Mouse (Mus musculus) kidney, embryonic 16.5 days (tissue): ENCODE data around the gene Vmn2r77. TPM values are rescaled to one million over a fixed set of nuclear protein-coding genes. Genes with fewer than 3 reads are reported as not detected.
"Not testable (repeated sequence)": the region's sequence is repeated elsewhere in the genome, so short reads cannot be mapped to it uniquely, and the experiment has no call there.

Experiments used
- ATAC-seq: fragments of 200-750 bp; cut with Nextera tagmentation; 2 replicates; pipeline ENCODE4 v1.8.0; 2017; ENCODE audit warnings: moderate TSS enrichment; ENCODE audit not compliant: low FRiP score, low TSS enrichment
- H3K27ac ChIP-seq: fragments of 300-500 bp; sonication (generic); 2 replicates; pipeline ENCODE4 v1.5.1; 2014; ENCODE audit warnings: low read length
- H3K27me3 ChIP-seq: fragments of 300-500 bp; sonication (generic); 2 replicates; pipeline ENCODE4 v1.6.1; 2014; ENCODE audit warnings: low read length, control low read depth, mixed read lengths; ENCODE audit not compliant: insufficient read depth
- H3K36me3 ChIP-seq: fragments of 300-500 bp; sonication (generic); 2 replicates; pipeline ENCODE4 v1.6.1; 2014; ENCODE audit warnings: low read length, control low read depth, mixed read lengths; ENCODE audit not compliant: insufficient read depth
- H3K4me1 ChIP-seq: fragments of 300-500 bp; sonication (generic); 2 replicates; pipeline ENCODE4 v1.6.1; 2014; ENCODE audit warnings: low read length, control low read depth, mixed read lengths; ENCODE audit not compliant: insufficient read depth
- H3K4me2 ChIP-seq: fragments of 300-500 bp; sonication (generic); replicated peaks from 2 replicates; pipeline ENCODE4 v1.6.1; 2014; ENCODE audit warnings: low read depth, low read length
- H3K4me3 ChIP-seq: fragments of 300-500 bp; sonication (generic); 2 replicates; pipeline ENCODE4 v1.5.1; 2014; ENCODE audit warnings: mild to moderate bottlenecking, low read length
- H3K9ac ChIP-seq: fragments of 300-500 bp; sonication (generic); replicated peaks from 2 replicates; pipeline ENCODE4 v1.6.1; 2014; ENCODE audit warnings: low read length
- H3K9me3 ChIP-seq: fragments of 300-500 bp; sonication (generic); 2 replicates; pipeline ENCODE4 v1.6.1; 2016; ENCODE audit warnings: low read length, control low read depth
- WGBS: fragments of 180-500 bp; shearing (Covaris S2); extraction: QIAGEN DNeasy Blood & Tissue Kit; methylation state at CpG from one replicate; pipeline ENCODE4 v1.1.7; 2014; 5-methylcytosine and 5-hydroxymethylcytosine counted together
- polyA plus RNA-seq: library from polyadenylated mRNA; unstranded; fragments of >200 nt; fragmentation: Nextera tagmentation; extraction: Ambion mirVana; gene quantifications from 2 replicates; pipeline ENCODE4 v1.2.1, GENCODE M21; 2015

Gene Vmn2r77
- not detected in 2 replicates for polyA plus RNA-seq

GRCm38 (mm10) chr7:86794727-86795126, at the start of gene Vmn2r77:
Vmn2r77 (plus strand) TSS chr7:86795027.
- Histone ChIP-seq H3K36me3 (no peaks in the 10 kb centered on the region), H3K4me1 (no peaks in the 10 kb centered on the region), H3K4me3 (no peak within 1 kb of the TSS), H3K27ac (no peak within 1 kb of the TSS), H3K9me3 (no peaks in the 10 kb centered on the region), H3K9ac (no peak within 1 kb of the TSS), H3K4me2 (no peak within 1 kb of the TSS), H3K27me3 (no peaks in the 10 kb centered on the region)
- no peak for ATAC-seq

- no peaks in the 10 kb centered on the region for H3K27me3 ChIP-seq
- H3K4me1 ChIP-seq: no peaks in the 10 kb centered on the region
- ATAC-seq: no peak
- H3K9ac ChIP-seq: no peak overlapping the region
- 83% methylated on average over 1 of the region's 1 CpGs for WGBS
- no peak overlapping the region for H3K4me2 ChIP-seq
- H3K27ac ChIP-seq: no peak overlapping the region
- H3K4me3 ChIP-seq: no peak overlapping the region
- no peaks in the 10 kb centered on the region for H3K9me3 ChIP-seq
- H3K36me3 ChIP-seq: no peaks in the 10 kb centered on the region
Measured at GRCm38 (mm10) chr7:86760751-86761150, 34.1 kb upstream of the Vmn2r77 start.

- H3K4me3 ChIP-seq: no peak overlapping the region
- H3K4me1 ChIP-seq: no peaks in the 10 kb centered on the region
- H3K27me3 ChIP-seq: no peaks in the 10 kb centered on the region
- H3K36me3 ChIP-seq: no peaks in the 10 kb centered on the region
- no peaks in the 10 kb centered on the region for H3K9me3 ChIP-seq
- H3K9ac ChIP-seq: no peak overlapping the region
- ATAC-seq: no peak
- H3K27ac ChIP-seq: no peak overlapping the region
- no peak overlapping the region for H3K4me2 ChIP-seq
Measured at GRCm38 (mm10) chr7:86764628-86765027, 30.2 kb upstream of the Vmn2r77 start.

DNA sequence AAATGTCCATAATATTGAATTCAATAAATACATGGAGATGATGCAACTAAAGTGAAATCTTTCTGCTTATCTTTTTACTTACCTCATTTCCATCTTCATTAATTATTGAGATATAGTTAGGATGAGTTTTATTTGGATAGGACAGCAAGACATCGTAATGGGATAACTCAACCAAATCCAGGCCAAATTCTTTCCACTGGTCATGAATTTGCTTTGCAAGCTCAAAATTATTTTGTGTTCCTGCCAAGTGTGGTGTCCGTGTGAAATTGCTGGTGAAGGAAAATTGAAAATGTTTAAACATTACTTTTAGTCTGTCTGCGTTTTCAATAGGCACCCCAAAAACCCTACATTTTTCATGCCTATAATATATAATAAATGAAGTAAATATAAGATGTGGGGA, 23.2 kb upstream of the Vmn2r77 start:
- no peaks in the 10 kb centered on the region for H3K36me3 ChIP-seq
- H3K4me3 ChIP-seq: no peak overlapping the region
- H3K4me1 ChIP-seq: 0 out of 2 replicates have a peak, but pooled peaks cover 4% of the 10 kb centered on the region
- H3K9ac ChIP-seq: no peak overlapping the region
- 79% methylated on average over 3 of the region's 3 CpGs for WGBS
- ATAC-seq: no peak
- no peaks in the 10 kb centered on the region for H3K27me3 ChIP-seq
- H3K27ac ChIP-seq: no peak overlapping the region
- H3K4me2 ChIP-seq: no peak overlapping the region
- H3K9me3 ChIP-seq: no peaks in the 10 kb centered on the region

DNA sequence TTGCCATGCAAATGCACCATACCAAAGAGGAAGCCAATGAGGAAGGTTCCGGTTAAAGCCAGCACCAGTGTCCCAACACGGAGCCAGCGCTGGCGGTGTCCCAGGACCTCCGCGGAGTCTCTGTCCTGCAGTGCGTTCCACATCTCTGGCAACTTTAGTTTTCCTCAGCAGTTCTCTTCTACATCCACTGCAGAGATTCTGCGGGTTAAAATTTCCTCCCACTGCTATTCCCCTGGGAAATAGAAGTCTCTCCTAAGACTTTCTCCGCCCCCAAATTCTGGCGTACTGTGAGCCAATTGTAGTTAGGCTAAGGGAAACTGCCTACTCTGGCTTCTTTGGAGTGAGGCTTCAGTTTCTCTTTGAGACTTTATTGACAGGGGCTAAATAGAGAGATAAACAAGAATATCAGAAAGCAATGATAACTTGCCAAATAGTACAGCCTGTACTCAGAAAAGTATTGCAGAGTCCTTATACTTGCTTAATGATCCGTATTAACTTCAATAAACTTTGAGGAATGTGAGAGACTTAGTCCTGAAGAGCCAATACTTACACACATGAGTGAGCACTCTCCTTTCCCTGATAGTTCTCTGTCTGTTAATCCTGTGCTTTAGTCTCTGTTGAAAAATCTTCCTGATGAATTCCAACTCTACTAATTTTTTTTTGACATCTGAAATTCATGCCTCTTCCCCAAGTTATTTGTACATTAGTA, 19.1 kb upstream of the Vmn2r77 start, which contains the start of gene Folh1:
TSS of gene Folh1 (minus strand) at position 327 of the 709 bp plus-strand sequence.
- Histone ChIP-seq H3K4me3 (peak within 1 kb of the TSS; percentile 37), H3K4me1 (0 out of 2 replicates have a peak, but pooled peaks cover 4% of the 10 kb centered on the region), H3K27me3 (no peaks in the 10 kb centered on the region)

DNA sequence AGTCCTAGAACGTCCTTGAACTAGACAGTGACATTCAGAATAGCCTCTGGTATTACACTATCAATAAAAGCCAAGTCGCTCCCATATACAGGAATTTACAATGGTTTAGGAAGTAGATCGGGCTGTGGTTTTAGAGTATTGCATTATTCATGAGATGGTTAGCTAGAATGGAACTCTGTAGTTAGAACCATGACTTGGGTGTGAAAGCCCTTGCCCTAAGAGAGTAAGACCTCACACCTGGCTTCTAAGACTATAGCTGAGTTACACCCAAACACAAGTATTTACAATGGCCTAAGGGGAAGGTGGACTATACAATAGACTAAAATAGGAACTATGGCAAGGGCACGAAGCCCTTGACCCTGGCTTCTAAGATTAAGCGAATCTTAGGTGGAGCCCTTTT, 20.4 kb downstream of the Vmn2r77 start:
- H3K27ac ChIP-seq, H3K4me3 ChIP-seq, H3K9me3 ChIP-seq, H3K4me2 ChIP-seq, H3K36me3 ChIP-seq, H3K4me1 ChIP-seq, H3K27me3 ChIP-seq, H3K9ac ChIP-seq, ATAC-seq: not testable (repeated sequence)
- WGBS: 92% methylated on average over 4 of the region's 5 CpGs

More for the DNA sequence above, 19.1 kb upstream of the Vmn2r77 start, which contains the start of gene Folh1:
- Histone ChIP-seq H3K36me3 (no peaks in the 10 kb centered on the region), H3K9ac (no peak within 1 kb of the TSS; the same call in 1 of the 2 replicates), H3K9me3 (no peaks in the 10 kb centered on the region), H3K4me2 (peak within 1 kb of the TSS; percentile 55), H3K27ac (no peak within 1 kb of the TSS)
- peak; percentile 71; the same call in 1 of the 2 replicates for ATAC-seq
- 6% methylated on average over 11 of the region's 11 CpGs for WGBS

- H3K27me3 ChIP-seq, ATAC-seq, H3K4me1 ChIP-seq, H3K4me3 ChIP-seq, H3K9me3 ChIP-seq, H3K9ac ChIP-seq, H3K4me2 ChIP-seq, H3K27ac ChIP-seq, H3K36me3 ChIP-seq: not testable (repeated sequence)
- WGBS: 88% methylated on average over 6 of the region's 6 CpGs
Measured at GRCm38 (mm10) chr7:86815716-86816115, 20.9 kb downstream of the Vmn2r77 start.

DNA sequence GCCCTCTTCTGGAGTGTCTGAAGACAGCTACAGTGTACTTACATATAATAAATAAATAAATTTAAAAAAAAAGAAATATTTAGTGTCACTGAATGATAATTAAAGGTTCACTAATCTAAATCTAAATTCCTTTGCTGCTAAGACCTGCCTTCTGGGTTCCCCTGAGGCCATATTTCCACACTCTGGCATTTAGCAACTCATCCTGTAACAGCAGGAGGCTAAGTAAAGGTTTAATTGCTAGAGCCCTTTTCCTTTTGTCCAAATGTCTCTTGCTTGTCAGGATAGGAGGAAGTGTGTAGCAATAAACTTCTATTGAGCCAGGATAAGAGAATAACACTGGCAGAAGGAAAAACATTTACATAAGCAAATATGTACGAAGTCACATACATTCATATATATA, 21.6 kb downstream of the Vmn2r77 start:
- Histone ChIP-seq H3K27ac (no peak overlapping the region), H3K9ac (no peak overlapping the region), H3K27me3 (no peaks in the 10 kb centered on the region), H3K4me3 (no peak overlapping the region), H3K9me3 (no peaks in the 10 kb centered on the region), H3K36me3 (no peaks in the 10 kb centered on the region), H3K4me1 (no peaks in the 10 kb centered on the region), H3K4me2 (no peak overlapping the region)
- WGBS: 82% methylated on average over 1 of the region's 1 CpGs
- ATAC-seq: no peak

Other genes with a start within 250 kb of the Vmn2r77 start
- gene Olfr295, start 211.2 kb upstream of the Vmn2r77 start, polyA plus RNA-seq: not detected in 2 replicates
- not detected in 2 replicates for gene Olfr294, start 178.4 kb upstream of the Vmn2r77 start, polyA plus RNA-seq
- not detected in 2 replicates for gene Olfr293, start 146.0 kb upstream of the Vmn2r77 start, polyA plus RNA-seq
- not detected in 2 replicates for gene Olfr292, start 106.7 kb upstream of the Vmn2r77 start, polyA plus RNA-seq
- 0.20 and 0.44 TPM in 2 replicates for gene Folh1, start 19.1 kb upstream of the Vmn2r77 start, polyA plus RNA-seq
- not detected in 2 replicates for gene Vmn2r78, start 120.1 kb downstream of the Vmn2r77 start, polyA plus RNA-seq
- gene Vmn2r79, start 201.1 kb downstream of the Vmn2r77 start, polyA plus RNA-seq: not detected in 2 replicates